Mouse (Mus musculus) kidney, adult 9 months (tissue): ENCODE data around the gene Nutf2-ps1.

Source experiments
- DNase-seq: peaks from one replicate; pipeline ENCODE4 v3.0.0; 2022

Gene Nutf2-ps1

DNA sequence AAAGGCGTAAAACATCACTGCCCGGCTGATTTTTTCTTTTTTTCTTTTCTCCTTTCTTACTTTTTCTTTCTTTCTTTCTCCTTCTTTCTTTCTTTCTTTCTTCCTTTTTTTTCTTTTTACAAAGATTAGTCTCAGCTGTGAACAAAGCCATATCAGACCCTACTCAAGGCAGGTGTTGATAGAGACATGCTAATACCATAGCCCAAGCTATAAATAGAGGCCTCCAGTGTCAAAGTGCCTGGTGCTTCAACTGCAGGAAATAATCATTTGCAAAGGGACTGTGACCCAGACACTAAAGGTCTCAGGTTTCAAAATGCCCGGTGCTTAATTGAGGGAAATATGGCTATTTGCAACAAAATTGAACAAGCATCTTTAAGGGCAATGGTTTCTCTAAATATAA is 20.3 kb downstream of the Nutf2-ps1 start:
- no peak for DNase-seq

DNA sequence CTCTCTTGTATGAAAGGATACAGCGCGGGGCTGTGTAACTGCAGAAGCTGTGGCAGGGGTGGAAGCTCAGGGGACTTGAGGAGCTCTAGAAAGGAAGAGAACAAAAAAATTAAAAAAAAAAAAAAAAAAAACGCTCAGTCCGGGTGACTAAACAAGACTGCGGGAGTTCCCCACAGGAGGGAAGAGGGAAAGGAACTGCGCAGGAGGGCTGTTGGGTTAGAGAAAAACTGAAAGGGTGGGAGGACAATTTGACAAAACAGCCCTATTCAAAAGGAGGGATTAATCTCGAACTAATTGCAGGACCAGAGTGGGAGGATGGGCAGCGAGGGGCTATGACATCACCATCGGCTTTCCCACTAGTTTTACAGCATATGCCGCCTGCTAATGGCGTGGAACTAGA is 21.0 kb downstream of the Nutf2-ps1 start:
- DNase-seq: no peak

DNA sequence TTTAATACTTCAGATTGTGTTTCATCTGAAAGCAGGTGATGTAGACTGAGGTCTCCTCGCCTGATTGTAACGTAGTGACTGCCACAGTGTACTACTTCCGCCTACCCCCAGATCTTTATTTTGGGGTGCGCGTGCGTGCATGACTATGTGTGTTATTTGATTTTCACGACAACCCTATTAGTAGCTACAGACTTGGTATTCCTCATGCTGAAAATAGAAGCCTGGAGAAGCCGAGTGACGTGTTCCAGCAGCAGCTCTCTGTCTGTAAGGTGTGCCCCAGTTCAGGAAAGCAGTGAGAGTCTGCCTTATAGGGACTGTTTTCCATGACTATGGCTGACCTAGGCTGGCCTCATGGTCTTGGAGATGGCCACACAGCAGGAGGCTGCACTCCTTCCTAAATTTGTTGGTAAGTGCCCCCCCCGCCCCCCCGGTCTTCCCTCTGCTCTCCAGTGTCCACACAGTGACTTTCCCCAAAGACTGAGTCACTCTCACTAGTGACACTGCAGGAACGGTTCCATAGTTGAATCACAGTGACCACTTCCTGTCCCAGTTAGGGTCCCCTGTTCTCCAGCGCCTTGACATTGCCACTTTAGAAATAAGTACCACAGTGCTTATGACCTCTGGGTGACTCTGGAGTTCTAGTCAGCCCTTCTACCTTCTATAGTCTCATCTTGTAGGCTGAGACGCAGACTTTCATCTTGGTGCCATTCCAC is 23.1 kb downstream of the Nutf2-ps1 start:
- DNase-seq: no peak

DNA sequence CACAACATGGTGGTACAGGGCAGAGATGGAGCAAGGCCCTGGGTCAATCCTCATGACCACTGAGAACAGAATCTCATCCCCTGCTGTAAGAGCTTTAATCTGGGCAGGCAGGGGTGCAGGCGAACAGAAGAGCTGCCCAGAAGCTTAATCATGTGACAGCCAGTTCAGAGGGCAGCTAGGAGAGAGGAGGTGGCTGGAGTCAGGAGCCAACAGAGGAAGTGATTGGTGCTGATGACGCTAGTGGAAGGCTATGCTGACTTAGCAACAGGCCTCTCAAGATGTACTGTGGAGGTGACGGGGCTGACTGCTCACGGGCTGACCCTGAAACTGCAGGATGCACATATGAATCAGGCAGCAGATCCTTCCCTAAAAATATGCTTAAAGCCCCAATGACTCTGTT is 24.7 kb downstream of the Nutf2-ps1 start:
- DNase-seq: peak; percentile 73

DNA sequence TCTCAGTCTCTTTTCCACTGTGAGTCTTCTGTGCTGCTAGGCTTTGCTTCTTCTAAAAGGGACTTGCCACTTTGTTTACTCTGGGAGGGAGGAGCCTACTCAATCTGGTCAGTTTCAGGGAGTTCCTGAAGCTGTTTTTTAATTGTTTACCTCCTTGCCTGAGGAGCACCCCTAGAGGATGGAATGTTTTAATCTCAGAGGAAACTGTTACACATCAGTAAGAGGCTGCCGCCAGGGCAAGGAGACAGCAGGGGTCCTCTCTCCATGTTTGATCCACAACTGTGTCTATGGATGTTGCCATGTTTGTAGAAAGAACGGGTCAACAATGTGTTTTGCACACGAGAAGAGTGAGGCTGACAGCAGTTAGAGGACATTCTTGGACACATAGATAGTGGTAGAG is 28.4 kb downstream of the Nutf2-ps1 start:
- DNase-seq: no peak

DNA sequence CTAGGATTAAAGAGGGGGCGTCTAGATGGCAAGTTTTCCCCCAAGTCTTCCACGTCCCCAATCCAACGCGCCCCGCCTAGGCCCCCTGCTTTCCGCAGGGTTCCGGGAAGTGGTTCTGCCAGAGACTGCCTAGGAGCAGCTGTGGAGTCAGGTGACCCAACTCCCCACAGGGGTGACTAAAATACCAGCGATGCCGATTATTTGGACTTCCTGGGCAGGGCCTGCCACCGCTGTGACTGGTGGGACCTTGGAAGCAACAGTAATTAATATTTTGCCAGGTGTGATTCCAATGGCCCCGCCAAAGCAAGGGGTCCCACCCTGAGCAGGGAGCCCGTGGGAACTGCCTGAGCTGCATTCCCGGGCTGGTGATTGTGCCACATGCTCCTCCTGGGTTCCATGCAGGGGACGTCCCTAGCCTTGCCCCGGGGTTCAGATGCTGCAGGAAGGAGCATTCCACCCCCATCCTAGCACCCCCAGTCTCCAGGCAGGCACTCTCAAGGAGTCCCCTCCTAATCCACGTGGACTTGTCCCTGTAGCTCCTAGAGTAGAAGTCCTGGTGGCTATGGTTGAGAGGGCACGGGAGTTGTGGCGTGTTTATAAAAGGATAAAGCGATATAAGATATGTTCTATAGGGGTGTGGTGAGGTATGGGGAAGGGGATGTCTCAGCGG is 31.5 kb downstream of the Nutf2-ps1 start:
- DNase-seq: peak; percentile 32

DNA sequence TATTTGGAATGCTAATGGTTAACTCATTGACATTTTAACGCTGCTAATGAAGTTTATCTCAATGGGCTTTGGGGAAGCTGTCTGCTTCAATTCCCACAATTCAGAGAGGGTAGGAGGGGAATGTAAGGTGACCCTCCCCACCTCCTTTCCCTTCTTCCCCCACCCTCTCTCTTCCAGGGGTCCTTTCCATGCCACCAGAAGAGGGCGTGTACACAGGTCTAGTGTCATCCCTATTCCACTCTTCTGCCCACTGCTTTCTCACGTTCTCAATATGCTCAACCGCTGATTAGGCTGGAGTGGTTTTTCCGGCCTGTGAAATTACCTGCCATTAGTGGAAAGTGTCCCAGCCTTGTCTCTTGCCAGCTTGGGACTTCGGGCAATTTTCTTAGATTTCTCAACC is 32.0 kb downstream of the Nutf2-ps1 start:
- no peak for DNase-seq

DNA sequence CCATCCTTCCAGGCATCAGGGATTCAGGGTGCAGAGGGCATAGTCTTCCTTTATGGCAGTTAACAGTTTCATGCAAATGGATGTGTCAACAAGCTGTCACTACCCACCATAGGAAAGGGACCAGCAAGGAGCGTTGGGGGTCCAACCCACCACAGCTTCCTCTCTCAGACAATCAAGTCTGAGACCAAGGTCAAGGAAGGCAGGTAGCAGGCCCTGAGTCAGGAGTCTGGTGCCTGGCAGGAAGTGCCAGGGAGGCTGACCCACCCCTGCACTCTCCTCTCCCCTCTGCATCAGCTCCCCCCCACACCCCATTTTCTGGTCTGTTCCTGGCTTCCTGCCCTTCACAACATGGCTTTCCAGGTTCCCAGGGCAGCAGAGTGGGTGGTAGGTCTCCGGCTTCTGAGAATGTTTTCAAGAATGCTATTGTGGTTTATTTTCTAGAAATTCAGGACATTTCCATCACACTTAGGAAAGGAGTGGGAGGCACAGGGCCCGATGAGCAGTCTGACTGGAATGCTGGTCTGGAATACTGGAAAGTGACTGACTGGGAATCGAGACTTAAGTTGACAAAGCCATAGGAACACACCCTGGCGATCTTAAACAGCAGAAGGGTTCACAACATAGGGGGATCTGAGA is 33.8 kb downstream of the Nutf2-ps1 start:
- no peak for DNase-seq

DNA sequence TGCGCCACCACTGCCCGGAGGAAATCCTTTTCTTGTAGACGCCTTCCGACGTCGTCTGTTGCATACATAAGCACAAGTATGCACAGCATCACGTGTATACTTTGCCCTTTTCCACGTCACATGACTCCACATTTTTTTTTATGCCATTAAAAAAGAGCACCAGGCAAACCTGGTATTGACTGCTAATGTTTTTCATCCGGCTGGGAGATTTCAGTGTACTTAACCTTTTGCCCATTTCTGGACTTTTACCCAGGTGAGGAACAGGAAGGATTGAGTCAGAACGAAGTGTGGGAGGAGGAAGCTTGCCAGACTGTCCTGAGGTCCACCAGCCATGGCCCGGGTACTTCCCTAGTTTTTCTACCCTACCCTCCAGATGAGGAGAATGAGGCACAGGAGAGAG is 34.5 kb downstream of the Nutf2-ps1 start:
- DNase-seq: peak; percentile 89

DNA sequence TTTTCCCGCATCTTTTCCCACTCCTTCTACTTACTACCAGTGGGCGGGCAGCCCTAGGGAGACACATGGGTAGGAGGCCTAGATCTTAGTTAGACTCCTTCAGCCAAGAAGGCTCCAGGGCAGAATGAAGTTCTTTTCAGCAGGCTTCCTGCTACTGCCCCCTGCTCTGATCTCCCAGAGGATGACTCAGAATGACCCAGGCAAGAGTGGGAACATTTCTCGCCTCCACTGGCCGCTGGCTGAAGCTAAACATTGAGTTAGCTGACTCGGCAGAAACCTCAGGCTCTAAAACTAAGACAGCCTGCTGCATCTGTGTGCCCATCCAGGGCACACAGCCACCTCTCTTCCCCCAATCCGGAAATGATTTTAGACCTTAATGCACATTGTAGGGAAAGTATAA is 36.1 kb downstream of the Nutf2-ps1 start:
- DNase-seq: no peak

DNA sequence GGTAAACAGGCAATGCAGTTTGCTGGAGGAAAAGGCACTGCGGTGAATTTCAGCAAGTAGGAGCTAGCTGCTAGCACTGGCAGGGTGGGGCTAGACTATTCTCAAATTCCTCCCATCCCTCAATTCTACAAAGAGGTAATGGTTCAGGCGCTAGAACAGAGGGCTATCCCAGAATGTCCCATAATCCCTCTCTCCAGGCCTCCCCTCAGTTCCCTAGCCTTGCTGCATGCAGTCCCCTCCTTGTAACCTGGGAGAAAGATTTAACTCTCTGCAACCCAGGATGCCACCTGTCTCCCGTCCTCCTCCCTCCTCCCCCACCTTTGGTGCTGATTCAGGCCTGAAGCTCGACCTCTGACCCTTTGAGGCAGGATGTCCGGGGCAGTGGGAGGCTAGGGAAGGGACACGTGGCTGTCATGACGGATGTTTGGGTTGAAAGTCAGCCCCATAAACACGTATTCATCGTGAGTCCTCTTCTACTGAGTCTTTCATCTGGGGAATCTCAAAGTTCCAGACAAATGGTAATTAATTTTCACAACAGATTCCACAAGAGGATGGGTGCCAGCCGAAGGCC is 36.6 kb downstream of the Nutf2-ps1 start:
- no peak for DNase-seq

DNA sequence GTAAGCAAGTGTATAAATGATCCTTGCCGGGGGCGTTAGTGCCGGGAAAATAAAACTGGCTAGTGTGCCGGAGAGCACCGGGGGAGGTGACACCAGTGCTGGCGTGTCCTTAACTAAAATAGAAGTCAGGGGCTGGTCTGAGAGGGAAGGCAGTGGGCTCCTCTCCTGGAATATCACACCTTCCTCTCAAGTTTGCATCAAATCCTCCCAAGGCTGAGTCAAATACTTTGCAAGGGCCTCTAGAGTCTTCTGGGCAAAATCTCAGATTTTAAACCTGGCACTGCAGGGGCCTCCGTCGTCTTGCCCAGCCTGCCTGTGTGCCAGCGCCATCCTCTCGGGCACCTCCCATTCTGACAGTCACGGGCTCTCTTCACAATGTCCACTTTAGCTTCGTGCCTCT is 37.9 kb downstream of the Nutf2-ps1 start:
- no peak for DNase-seq

DNA sequence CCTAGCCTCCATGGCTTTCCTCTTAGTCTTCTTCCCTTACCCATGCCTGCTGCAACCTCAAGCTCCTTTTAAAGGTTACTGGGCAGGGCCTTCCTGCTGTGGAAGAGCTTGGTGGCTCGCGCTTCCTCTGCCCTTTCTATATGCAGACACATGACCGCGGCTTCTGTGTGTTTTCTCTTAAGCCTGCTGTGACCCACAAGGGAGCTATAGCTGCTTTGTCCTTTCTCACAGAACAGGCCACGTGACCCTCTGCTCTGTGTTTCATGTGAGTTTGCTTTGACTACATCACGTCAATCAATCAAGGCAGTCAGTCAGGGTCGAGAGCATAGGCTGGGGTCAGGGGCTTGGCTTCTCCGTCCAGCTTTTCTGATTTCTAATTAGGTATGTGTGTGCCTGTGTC is 41.3 kb downstream of the Nutf2-ps1 start:
- no peak for DNase-seq

DNA sequence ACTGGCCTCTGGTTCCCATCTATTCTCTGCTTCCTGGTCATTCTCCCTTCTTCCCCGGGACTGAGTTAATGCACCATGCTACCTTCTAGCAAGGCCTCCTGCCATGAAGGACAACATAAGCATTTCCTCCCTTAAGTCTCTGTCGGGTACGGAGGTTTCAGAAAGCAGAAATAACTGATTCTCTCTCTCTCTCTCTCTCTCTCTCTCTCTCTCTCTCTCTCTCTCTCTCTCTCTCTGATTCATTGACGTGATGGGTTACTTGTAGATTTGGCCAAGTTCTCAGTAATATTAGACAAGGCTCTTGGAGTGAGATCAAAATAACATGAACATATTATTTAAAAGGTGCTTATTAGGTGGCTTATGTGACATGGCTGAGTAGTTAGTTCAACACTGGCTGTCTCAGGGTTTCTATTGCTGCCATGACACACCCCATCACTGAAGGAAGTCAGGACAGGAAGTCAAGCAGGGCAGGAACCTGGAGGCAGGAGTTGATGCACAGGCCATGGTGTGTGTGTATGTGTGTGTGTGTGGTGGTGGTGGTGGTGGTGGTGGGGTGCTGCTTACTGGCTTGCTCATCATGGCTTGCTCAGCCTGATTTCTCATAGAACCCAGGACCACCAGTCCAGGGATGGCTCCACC is 43.8 kb downstream of the Nutf2-ps1 start:
- DNase-seq: no peak

DNA sequence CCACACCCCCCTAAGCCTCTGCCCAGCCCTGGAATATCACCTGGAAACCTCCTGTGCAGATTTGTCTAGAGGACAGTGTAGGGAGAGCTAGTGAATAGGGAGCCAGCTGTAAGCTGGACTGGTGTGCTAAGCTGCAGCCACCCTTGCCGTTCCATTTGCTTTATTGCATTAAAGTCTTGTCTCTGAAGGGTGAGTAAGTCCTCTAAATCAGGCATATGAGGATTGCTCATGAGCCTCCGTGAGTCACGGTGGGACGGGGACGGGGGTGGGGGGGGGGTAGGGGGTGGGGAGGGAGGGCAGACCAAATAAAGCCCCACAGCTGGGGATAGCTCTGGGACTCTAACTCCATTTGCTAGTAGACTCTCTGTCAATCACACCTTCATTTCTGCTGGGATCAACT is 45.3 kb downstream of the Nutf2-ps1 start:
- DNase-seq: no peak

DNA sequence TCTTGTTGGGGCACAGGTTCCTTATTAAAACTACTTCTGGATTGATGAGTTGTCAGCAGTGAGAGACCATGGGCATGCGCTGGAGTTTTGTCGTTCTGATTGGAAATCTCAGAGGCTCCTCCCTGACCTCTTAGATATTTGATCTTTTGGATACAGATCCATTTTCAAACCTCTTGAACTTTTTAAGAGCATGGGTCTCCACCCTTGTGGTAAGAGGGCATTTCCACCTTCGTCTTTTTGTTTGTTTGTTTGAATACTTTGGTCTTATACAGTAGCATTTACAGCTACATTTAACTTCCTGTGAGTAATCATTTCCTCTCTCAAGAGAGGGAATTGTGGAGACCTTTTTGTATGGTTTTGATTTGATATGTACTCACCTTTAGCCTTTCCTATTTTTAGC is 49.6 kb downstream of the Nutf2-ps1 start:
- no peak for DNase-seq

DNA sequence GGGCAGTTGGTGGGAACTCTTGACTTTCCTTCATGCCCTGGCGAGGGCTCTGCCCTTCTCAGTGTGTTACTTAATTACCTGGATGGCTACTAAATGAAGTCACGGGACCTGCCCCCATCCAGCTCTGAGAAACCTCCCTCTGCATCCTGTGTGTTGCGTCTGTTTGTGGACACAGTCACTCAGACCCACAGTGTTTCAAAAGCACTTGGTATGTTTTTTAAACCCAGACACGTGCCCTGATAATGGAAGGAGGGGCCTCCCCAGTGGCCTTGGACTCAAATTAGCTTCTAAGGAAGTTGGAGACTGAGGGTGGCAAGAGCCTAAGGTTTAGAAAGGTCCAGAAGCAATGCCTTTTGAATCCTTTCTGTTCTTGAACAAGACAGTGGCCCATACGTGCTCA is 50.1 kb downstream of the Nutf2-ps1 start:
- DNase-seq: peak; percentile 45
